Mouse (Mus musculus) small intestine, adult 2 months (tissue): ENCODE data around the gene Kynu. TPM values are rescaled to one million over a fixed set of nuclear protein-coding genes. Genes with fewer than 3 reads are reported as not detected.

Experiments used
- H3K27ac ChIP-seq: fragments of 200-500 bp; 2 replicates; pipeline ENCODE4 v1.5.1; 2012; ENCODE audit warnings: low read depth, low read length, control low read depth, inconsistent platforms; ENCODE audit not compliant: insufficient read depth
- H3K27me3 ChIP-seq: fragments of 200-500 bp; 2 replicates; pipeline ENCODE4 v1.6.1; 2012; ENCODE audit warnings: mild to moderate bottlenecking, moderate library complexity, low read length, inconsistent platforms; ENCODE audit not compliant: control insufficient read depth, insufficient read depth
- H3K36me3 ChIP-seq: fragments of 200-500 bp; 2 replicates; pipeline ENCODE4 v1.6.1; 2012; ENCODE audit warnings: mild to moderate bottlenecking, low read length, control low read depth, inconsistent platforms; ENCODE audit not compliant: control insufficient read depth, insufficient read depth
- H3K4me1 ChIP-seq: fragments of 200-500 bp; 2 replicates; pipeline ENCODE4 v1.6.1; 2012; ENCODE audit warnings: low read length, inconsistent platforms, mixed read lengths; ENCODE audit not compliant: control insufficient read depth, insufficient read depth, insufficient read length
- H3K4me3 ChIP-seq: fragments of 200-500 bp; 2 replicates; pipeline ENCODE4 v1.5.1; 2012; ENCODE audit warnings: low read depth, mild to moderate bottlenecking, control low read depth, inconsistent platforms, low read length, moderate library complexity
- CTCF ChIP-seq: fragments of 200-500 bp; IDR thresholded peaks from 2 replicates; pipeline ENCODE4 v1.5.1; 2012; ENCODE audit warnings: low read depth, mild to moderate bottlenecking, control low read depth, inconsistent platforms, low read length, moderate library complexity, mixed read lengths; ENCODE audit not compliant: insufficient replicate concordance, insufficient read length; ENCODE audit errors: extremely low read depth
- POLR2A ChIP-seq: fragments of 200-500 bp; IDR thresholded peaks from 2 replicates; pipeline ENCODE4 v1.6.1; 2012; ENCODE audit warnings: low read depth, mild to moderate bottlenecking, control low read depth, inconsistent platforms, low read length, moderate library complexity
- WGBS: fragments of 180-500 bp; shearing (Covaris S2); methylation state at CpG from one replicate; pipeline ENCODE4 v1.1.7; 2018; 5-methylcytosine and 5-hydroxymethylcytosine counted together
- polyA plus RNA-seq: library from polyadenylated mRNA; depleted of rRNA; stranded (reverse); fragments of >200 nt; gene quantifications from 2 replicates; pipeline ENCODE4 v1.2.3, GENCODE M21; 2012

Gene Kynu
- polyA plus RNA-seq, 1 experiment, result 0.16 TPM

DNA sequence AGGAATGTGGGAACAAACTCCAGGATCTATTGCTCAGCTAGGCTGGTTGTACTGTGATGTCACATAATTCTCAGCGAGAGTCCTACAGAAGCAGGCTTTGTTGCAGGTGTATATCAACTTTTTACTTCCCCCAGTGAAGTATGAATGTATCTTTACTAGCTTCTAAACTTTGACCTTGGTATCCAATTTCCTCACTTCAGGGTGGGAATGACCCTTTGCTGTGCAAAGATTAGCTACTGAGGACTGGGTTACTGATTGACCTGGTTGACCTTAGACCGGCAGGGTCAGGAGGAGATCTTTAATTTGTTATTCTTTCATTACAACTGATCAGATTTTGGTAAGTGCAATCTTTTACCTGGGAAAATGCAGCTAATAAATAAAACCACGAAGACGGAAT, 758 bp downstream of the Kynu start:
- Histone ChIP-seq H3K27ac (no peak overlapping the region), H3K27me3 (no peaks in the 10 kb centered on the region), H3K4me3 (no peak overlapping the region), H3K4me1 (0 out of 2 replicates have a peak, but pooled peaks cover 2% of the 10 kb centered on the region), H3K36me3 (no peaks in the 10 kb centered on the region)
- TF ChIP-seq CTCF (no peak), POLR2A (no peak)
- WGBS, result 27% methylated on average over 4 of the region's 4 CpGs

DNA sequence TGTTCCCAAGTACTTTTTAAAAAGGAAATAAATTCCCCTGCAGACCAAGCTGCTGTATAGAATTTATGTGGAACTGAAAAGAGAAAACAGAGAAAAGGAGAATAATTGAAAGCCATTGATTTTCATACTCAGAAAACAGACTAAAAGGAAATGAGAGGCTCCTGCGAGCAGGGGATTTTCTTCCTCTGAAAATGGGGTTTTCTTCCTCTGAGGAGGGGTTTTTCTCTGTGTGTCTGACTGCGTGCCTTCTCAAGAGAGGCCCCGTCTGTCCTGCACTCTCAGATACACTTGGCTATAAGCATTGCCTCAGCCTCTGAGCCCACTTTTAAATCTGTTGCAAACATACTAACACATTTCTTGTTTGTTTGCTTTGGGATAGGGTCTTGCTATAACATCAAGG, 1.9 kb downstream of the Kynu start:
- no peaks in the 10 kb centered on the region for H3K36me3 ChIP-seq
- no peak overlapping the region for H3K27ac ChIP-seq
- H3K4me1 ChIP-seq, result 0 out of 2 replicates have a peak, but pooled peaks cover 2% of the 10 kb centered on the region
- WGBS, result 89% methylated on average over 3 of the region's 3 CpGs
- no peak overlapping the region for H3K4me3 ChIP-seq
- TF ChIP-seq POLR2A (no peak), CTCF (no peak)
- no peaks in the 10 kb centered on the region for H3K27me3 ChIP-seq

DNA sequence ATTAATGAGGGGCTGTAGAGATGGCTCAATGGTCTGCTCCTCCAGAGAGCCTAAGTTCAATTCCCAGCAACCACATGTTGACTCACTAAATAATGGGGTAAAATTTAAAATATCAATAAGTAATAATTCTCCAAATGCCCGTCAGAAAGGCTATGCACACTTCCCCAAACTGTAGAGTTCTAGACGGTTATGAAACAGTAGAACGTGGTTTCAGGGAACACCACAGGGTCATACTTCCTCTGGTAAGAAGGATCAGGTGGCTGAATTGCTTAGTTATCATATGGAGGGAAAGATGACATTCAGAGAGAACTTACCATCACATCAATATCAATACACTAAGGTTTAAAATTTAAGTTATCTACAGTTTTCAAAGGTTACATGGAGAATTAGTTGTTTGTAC, 6.1 kb downstream of the Kynu start:
- Histone ChIP-seq H3K27me3 (no peaks in the 10 kb centered on the region), H3K4me3 (no peak overlapping the region), H3K4me1 (no peaks in the 10 kb centered on the region), H3K36me3 (no peaks in the 10 kb centered on the region), H3K27ac (no peak overlapping the region)
- WGBS, result 74% methylated on average over 3 of the region's 3 CpGs
- TF ChIP-seq POLR2A (no peak), CTCF (no peak)

- no peaks in the 10 kb centered on the region for H3K27me3 ChIP-seq
- no peak overlapping the region for H3K4me3 ChIP-seq
- WGBS, result 60% methylated on average over 9 of the region's 9 CpGs
- H3K36me3 ChIP-seq, result no peaks in the 10 kb centered on the region
- no peak overlapping the region for H3K27ac ChIP-seq
- TF ChIP-seq POLR2A (no peak), CTCF (no peak)
- H3K4me1 ChIP-seq, result no peaks in the 10 kb centered on the region
Measured at GRCm38 (mm10) chr2:43562779-43563178, 7.7 kb downstream of the Kynu start.

DNA sequence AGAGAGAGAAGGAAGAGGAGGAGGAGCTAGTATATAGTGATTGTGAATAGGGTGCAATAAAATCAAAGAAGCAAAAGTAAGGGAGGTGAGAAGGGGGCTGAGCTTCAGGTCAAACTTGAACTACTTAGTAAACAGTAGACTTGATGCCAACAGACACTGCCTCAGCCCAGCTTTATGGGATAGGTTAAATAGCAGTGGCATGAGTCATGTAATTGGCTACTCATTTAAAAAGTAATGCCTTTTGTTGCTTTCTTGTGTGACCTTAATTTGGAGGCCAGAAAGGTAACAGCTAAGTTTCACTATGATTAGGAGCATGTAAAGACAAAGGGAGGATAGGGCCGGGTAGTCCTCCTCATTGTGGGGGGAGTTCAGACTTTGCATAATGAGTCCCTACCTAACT, 13.3 kb downstream of the Kynu start:
- Histone ChIP-seq H3K4me3 (no peak overlapping the region), H3K27ac (no peak overlapping the region), H3K4me1 (no peaks in the 10 kb centered on the region), H3K36me3 (no peaks in the 10 kb centered on the region), H3K27me3 (no peaks in the 10 kb centered on the region)
- no peak for TF ChIP-seq CTCF
- no peak for TF ChIP-seq POLR2A
- WGBS, result 58% methylated on average over 1 of the region's 1 CpGs

GRCm38 (mm10) chr2:43573526-43573925, 18.4 kb downstream of the Kynu start:
- Histone ChIP-seq H3K27me3 (no peaks in the 10 kb centered on the region), H3K27ac (no peak overlapping the region), H3K36me3 (no peaks in the 10 kb centered on the region), H3K4me1 (no peaks in the 10 kb centered on the region), H3K4me3 (no peak overlapping the region)
- WGBS, result 95% methylated on average over 1 of the region's 1 CpGs
- TF ChIP-seq CTCF, result no peak
- no peak for TF ChIP-seq POLR2A

DNA sequence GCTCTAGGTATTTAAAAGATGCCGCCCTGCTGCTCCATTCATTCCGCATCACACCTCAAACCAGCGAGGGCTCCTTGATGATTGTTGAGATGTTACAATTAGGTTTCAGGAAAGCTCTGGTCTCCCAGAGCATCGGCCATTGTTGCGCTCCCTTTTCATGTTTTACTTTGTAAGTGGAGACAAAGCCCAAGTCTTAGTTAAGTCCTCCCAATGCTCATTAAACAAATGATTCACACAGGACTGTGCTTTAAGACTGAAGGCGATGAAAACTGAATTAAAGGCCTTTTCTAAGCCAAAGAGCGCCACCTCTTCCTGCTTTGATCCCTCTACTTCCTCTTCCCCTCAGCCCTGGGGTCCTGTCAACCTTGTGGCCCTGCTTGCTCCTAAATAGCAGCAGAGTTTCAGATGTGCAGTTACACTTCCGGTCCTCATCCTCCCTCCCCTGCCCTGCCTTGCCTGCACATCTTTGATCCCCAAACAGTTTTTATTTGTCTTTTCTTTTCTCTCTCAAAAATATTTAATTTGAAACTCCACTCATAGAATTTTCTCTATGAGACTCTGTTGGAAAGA, 28.2 kb downstream of the Kynu start:
- TF ChIP-seq POLR2A (no peak), CTCF (no peak)
- WGBS, result 80% methylated on average over 8 of the region's 8 CpGs
- Histone ChIP-seq H3K36me3 (no peaks in the 10 kb centered on the region), H3K27ac (no peak overlapping the region), H3K4me3 (no peak overlapping the region), H3K27me3 (no peaks in the 10 kb centered on the region), H3K4me1 (no peaks in the 10 kb centered on the region)

- TF ChIP-seq POLR2A (no peak), CTCF (no peak)
- Histone ChIP-seq H3K4me3 (no peak overlapping the region), H3K36me3 (no peaks in the 10 kb centered on the region), H3K27ac (no peak overlapping the region), H3K27me3 (no peaks in the 10 kb centered on the region), H3K4me1 (no peaks in the 10 kb centered on the region)
- 82% methylated on average over 3 of the region's 3 CpGs for WGBS
Measured at GRCm38 (mm10) chr2:43585508-43585907, 30.4 kb downstream of the Kynu start.
